Mouse (Mus musculus): ENCODE measurements around the gene Vmn1r2. TPM values are rescaled to one million over a fixed set of nuclear protein-coding genes. Genes with fewer than 3 reads are reported as not detected.
"Not testable (repeated sequence)": the region's sequence is repeated elsewhere in the genome, so short reads cannot be mapped to it uniquely, and the experiment has no call there.

Vmn1r2 gene
- not detected in 2 replicates for polyA plus RNA-seq (2015; fragmentation: Nextera tagmentation; extraction: Ambion mirVana)

- not testable (repeated sequence) for H3K4me1 ChIP-seq (replicated peaks); ATAC-seq (ENCODE audit: low read depth)
- WGBS = no CpG with 5 or more reads among the region's 1 CpGs
Measured at GRCm38 (mm10) chr4:3167020-3167419, at the start of gene Vmn1r2. Vmn1r2 (plus strand) TSS chr4:3167320.

GRCm38 (mm10) chr4:3147926-3148325, 19.2 kb upstream of the Vmn1r2 start:
- not testable (repeated sequence) for H3K4me2 ChIP-seq; H3K9me3 ChIP-seq; H3K9ac ChIP-seq; H3K4me3 ChIP-seq; H3K27ac ChIP-seq (replicated peaks); H3K36me3 ChIP-seq; ATAC-seq (ENCODE audit: low read depth); H3K4me1 ChIP-seq (replicated peaks); H3K27me3 ChIP-seq
- no CpG with 5 or more reads among the region's 3 CpGs for WGBS

More at GRCm38 (mm10) chr4:3167020-3167419, at the start of gene Vmn1r2:
- H3K4me2 ChIP-seq; H3K27me3 ChIP-seq; H3K27ac ChIP-seq (replicated peaks); H3K4me3 ChIP-seq; H3K9ac ChIP-seq; H3K36me3 ChIP-seq: not testable (repeated sequence)
- H3K9me3 ChIP-seq = peaks cover 18% of the 10 kb centered on the region

- not testable (repeated sequence) for H3K9me3 ChIP-seq; H3K36me3 ChIP-seq; H3K27ac ChIP-seq (replicated peaks); H3K4me1 ChIP-seq (replicated peaks); H3K4me2 ChIP-seq; ATAC-seq (ENCODE audit: low read depth); H3K27me3 ChIP-seq; H3K9ac ChIP-seq; H3K4me3 ChIP-seq
- 68% methylated on average over 2 of the region's 2 CpGs for WGBS
Measured at GRCm38 (mm10) chr4:3153320-3153719, 13.8 kb upstream of the Vmn1r2 start.

- not testable (repeated sequence) for H3K27ac ChIP-seq (replicated peaks); H3K36me3 ChIP-seq; H3K9ac ChIP-seq; H3K27me3 ChIP-seq; H3K4me1 ChIP-seq (replicated peaks); H3K4me2 ChIP-seq; ATAC-seq (ENCODE audit: low read depth); H3K4me3 ChIP-seq
- H3K9me3 ChIP-seq = peaks cover 18% of the 10 kb centered on the region
Measured at GRCm38 (mm10) chr4:3164429-3164828, 2.7 kb upstream of the Vmn1r2 start.

- no peaks in the 10 kb centered on the region for H3K27me3 ChIP-seq
- peaks cover 18% of the 10 kb centered on the region for H3K9me3 ChIP-seq
- H3K4me2 ChIP-seq = no peak overlapping the region
- H3K4me3 ChIP-seq = no peak overlapping the region
- H3K36me3 ChIP-seq = no peaks in the 10 kb centered on the region
- no peak for ATAC-seq (ENCODE audit: low read depth)
- H3K27ac ChIP-seq (replicated peaks) = no peak overlapping the region
- WGBS = 85% methylated on average over 4 of the region's 4 CpGs
- H3K9ac ChIP-seq = no peak overlapping the region
- H3K4me1 ChIP-seq (replicated peaks) = no peaks in the 10 kb centered on the region
Measured at GRCm38 (mm10) chr4:3165046-3165445, 2.1 kb upstream of the Vmn1r2 start.

GRCm38 (mm10) chr4:3174586-3174985, 7.5 kb downstream of the Vmn1r2 start:
- not testable (repeated sequence) for H3K27ac ChIP-seq (replicated peaks); H3K27me3 ChIP-seq; ATAC-seq (ENCODE audit: low read depth); H3K36me3 ChIP-seq; H3K9ac ChIP-seq; H3K4me3 ChIP-seq; H3K4me1 ChIP-seq (replicated peaks); H3K4me2 ChIP-seq
- peaks cover 43% of the 10 kb centered on the region for H3K9me3 ChIP-seq
- 75% methylated on average over 4 of the region's 4 CpGs for WGBS

GRCm38 (mm10) chr4:3175756-3176155, 8.6 kb downstream of the Vmn1r2 start:
- peaks cover 49% of the 10 kb centered on the region for H3K9me3 ChIP-seq
- 91% methylated on average over 7 of the region's 8 CpGs for WGBS
- H3K9ac ChIP-seq; H3K36me3 ChIP-seq; H3K27me3 ChIP-seq; H3K4me1 ChIP-seq (replicated peaks); H3K4me2 ChIP-seq; H3K4me3 ChIP-seq; H3K27ac ChIP-seq (replicated peaks); ATAC-seq (ENCODE audit: low read depth): not testable (repeated sequence)

GRCm38 (mm10) chr4:3176195-3176594, 9.1 kb downstream of the Vmn1r2 start:
- WGBS = 88% methylated on average over 6 of the region's 6 CpGs
- H3K36me3 ChIP-seq; H3K4me2 ChIP-seq; ATAC-seq (ENCODE audit: low read depth); H3K27ac ChIP-seq (replicated peaks); H3K27me3 ChIP-seq; H3K4me3 ChIP-seq; H3K4me1 ChIP-seq (replicated peaks); H3K9ac ChIP-seq: not testable (repeated sequence)
- H3K9me3 ChIP-seq = peaks cover 54% of the 10 kb centered on the region

- H3K4me1 ChIP-seq (replicated peaks); ATAC-seq (ENCODE audit: low read depth); H3K36me3 ChIP-seq; H3K4me3 ChIP-seq; H3K27ac ChIP-seq (replicated peaks); H3K4me2 ChIP-seq; H3K9ac ChIP-seq; H3K27me3 ChIP-seq: not testable (repeated sequence)
- whole genome bisulfite sequencing = 86% methylated on average over 10 of the region's 10 CpGs
- peaks cover 56% of the 10 kb centered on the region for H3K9me3 ChIP-seq
Measured at GRCm38 (mm10) chr4:3176746-3177490, 9.8 kb downstream of the Vmn1r2 start.

GRCm38 (mm10) chr4:3185258-3185657, 18.1 kb downstream of the Vmn1r2 start, which contains the start of gene Vmn1r3:
Vmn1r3 (minus strand) TSS chr4:3185358.
- H3K4me2 ChIP-seq; ATAC-seq (ENCODE audit: low read depth); H3K36me3 ChIP-seq; H3K4me1 ChIP-seq (replicated peaks); H3K27ac ChIP-seq (replicated peaks); H3K4me3 ChIP-seq; H3K9ac ChIP-seq; H3K27me3 ChIP-seq: not testable (repeated sequence)
- peaks cover 12% of the 10 kb centered on the region for H3K9me3 ChIP-seq
- 100% methylated on average over 1 of the region's 1 CpGs for WGBS

- not testable (repeated sequence) for H3K4me3 ChIP-seq; H3K9ac ChIP-seq; H3K9me3 ChIP-seq; H3K36me3 ChIP-seq; H3K27me3 ChIP-seq; H3K4me2 ChIP-seq; H3K27ac ChIP-seq (replicated peaks); H3K4me1 ChIP-seq (replicated peaks); ATAC-seq (ENCODE audit: low read depth)
- 64% methylated on average over 1 of the region's 1 CpGs for WGBS
Measured at GRCm38 (mm10) chr4:3209643-3210217, 42.6 kb downstream of the Vmn1r2 start.

- H3K4me3 ChIP-seq; H3K4me1 ChIP-seq (replicated peaks); H3K27me3 ChIP-seq; H3K27ac ChIP-seq (replicated peaks); ATAC-seq (ENCODE audit: low read depth); H3K4me2 ChIP-seq; H3K9ac ChIP-seq; H3K36me3 ChIP-seq; H3K9me3 ChIP-seq: not testable (repeated sequence)
- WGBS = 79% methylated on average over 4 of the region's 4 CpGs
Measured at GRCm38 (mm10) chr4:3213349-3213748, 46.2 kb downstream of the Vmn1r2 start.

GRCm38 (mm10) chr4:3216382-3216781, 49.3 kb downstream of the Vmn1r2 start:
- 74% methylated on average over 2 of the region's 2 CpGs for WGBS
- H3K27ac ChIP-seq (replicated peaks); H3K9ac ChIP-seq; H3K36me3 ChIP-seq; H3K9me3 ChIP-seq; H3K27me3 ChIP-seq; ATAC-seq (ENCODE audit: low read depth); H3K4me2 ChIP-seq; H3K4me1 ChIP-seq (replicated peaks); H3K4me3 ChIP-seq: not testable (repeated sequence)

All from neural tube, embryonic 13.5 days (tissue).